ENCODE assay signal across 8 mouse cellular contexts in genomic region chr6:119848696-119849347, GRCm38 (mm10). TPM values are rescaled to one million over a fixed set of nuclear protein-coding genes. Genes with fewer than 3 reads are reported as not detected.
DNase-seq lines count a peak whose midpoint lies in the region; ATAC-seq lines count a peak whose summit lies in the region.

No protein-coding gene starts in this region.

- no peaks in the 10 kb centered on the region for H3K9me3 ChIP-seq in heart, embryonic 15.5 days (replicated peaks)
- H3K9me3 ChIP-seq in hindbrain, embryonic 12.5 days (replicated peaks): no peaks in the 10 kb centered on the region
- H3K9me3 ChIP-seq in midbrain, embryonic 12.5 days: no peaks in the 10 kb centered on the region

- WGBS in heart, embryonic 15.5 days: 12% methylated on average over 13 of the region's 13 CpGs
- 24% methylated on average over 13 of the region's 13 CpGs for WGBS in hindbrain, embryonic 12.5 days
- 14% methylated on average over 13 of the region's 13 CpGs for whole genome bisulfite sequencing in midbrain, embryonic 12.5 days

- H3K27ac ChIP-seq in heart, embryonic 15.5 days: peak overlapping the region; percentile 99
- peak overlapping the region; percentile 98 for H3K27ac ChIP-seq in hindbrain, embryonic 12.5 days
- peak overlapping the region; percentile 94 for H3K27ac ChIP-seq in midbrain, embryonic 12.5 days (replicated peaks)

- peak overlapping the region; percentile 80 for H3K4me2 ChIP-seq in heart, embryonic 15.5 days
- H3K4me2 ChIP-seq in hindbrain, embryonic 12.5 days (replicated peaks): peak overlapping the region; percentile 69
- peak overlapping the region; percentile 67 for H3K4me2 ChIP-seq in midbrain, embryonic 12.5 days (replicated peaks)

- no peaks in the 10 kb centered on the region for H3K27me3 ChIP-seq in heart, embryonic 15.5 days
- H3K27me3 ChIP-seq in hindbrain, embryonic 12.5 days: no peaks in the 10 kb centered on the region
- H3K27me3 ChIP-seq in midbrain, embryonic 12.5 days: no peaks in the 10 kb centered on the region

- no peaks in the 10 kb centered on the region for H3K36me3 ChIP-seq in heart, embryonic 15.5 days
- no peaks in the 10 kb centered on the region for H3K36me3 ChIP-seq in hindbrain, embryonic 12.5 days
- H3K36me3 ChIP-seq in midbrain, embryonic 12.5 days: no peaks in the 10 kb centered on the region

- H3K4me3 ChIP-seq in heart, embryonic 15.5 days: peak overlapping the region; percentile 90
- peak overlapping the region; percentile 92 for H3K4me3 ChIP-seq in hindbrain, embryonic 12.5 days
- peak overlapping the region; percentile 91 for H3K4me3 ChIP-seq in midbrain, embryonic 12.5 days

- ATAC-seq in heart, embryonic 15.5 days (replicated peaks; ENCODE audit: insufficient number of reproducible peaks, insufficient read depth, low FRiP score, low read depth): no peak; the same call in 1 of the 2 replicates
- ATAC-seq in hindbrain, embryonic 12.5 days (ENCODE audit: low FRiP score): no peak
- ATAC-seq in midbrain, embryonic 12.5 days (ENCODE audit: low FRiP score, low read depth): no peak; the same call in 1 of the 2 replicates

- DNase-seq in heart, adult 8-10 months (ENCODE audit: low spot score): no peak
- peak; percentile 64 for DNase-seq in Muller cell, postnatal 12 days (ENCODE audit: inconsistent ontology term)
- no peak for DNase-seq in thymus, adult 18-20 months
- no peak for DNase-seq in urinary bladder, adult 18-20 months (ENCODE audit: low spot score in 2 of 2)
- DNase-seq in right cerebral cortex, adult 2 months (ENCODE audit: low spot score in 2 of 2): no peak

- H3K4me1 ChIP-seq in heart, embryonic 15.5 days (replicated peaks): peaks cover 18% of the 10 kb centered on the region
- peaks cover 17% of the 10 kb centered on the region for H3K4me1 ChIP-seq in hindbrain, embryonic 12.5 days
- peaks cover 23% of the 10 kb centered on the region for H3K4me1 ChIP-seq in midbrain, embryonic 12.5 days

- peak overlapping the region; percentile 93 for H3K9ac ChIP-seq in heart, embryonic 15.5 days
- peak overlapping the region; percentile 82 for H3K9ac ChIP-seq in hindbrain, embryonic 12.5 days
- H3K9ac ChIP-seq in midbrain, embryonic 12.5 days (replicated peaks): peak overlapping the region; percentile 90

RNA-seq across cellular contexts. Expression of gene Erc1, which starts 0.9 kb away (rescaled TPM):
- polyA plus RNA-seq in heart, embryonic 15.5 days (2015; fragmentation: Nextera tagmentation; extraction: Ambion mirVana): 13.9 and 15.5 TPM in 2 replicates
- 10 to 100 TPM; 39.0 to 46.8 (median 41.1) TPM for total RNA-seq in heart, adult 8-10 months (2022)
- 41.4 and 45.9 TPM in 2 replicates for polyA plus RNA-seq in hindbrain, embryonic 12.5 days (2016; fragmentation: Nextera tagmentation; extraction: Ambion mirVana)
- 37.2 and 37.5 TPM in 2 replicates for polyA plus RNA-seq in midbrain, embryonic 12.5 days (2016; fragmentation: Nextera tagmentation; extraction: Ambion mirVana)

RNA-seq across cellular contexts. Expression of gene Rad52, which starts 53.7 kb away (rescaled TPM):
- polyA plus RNA-seq in heart, embryonic 15.5 days (2015; fragmentation: Nextera tagmentation; extraction: Ambion mirVana): 13.8 and 14.5 TPM in 2 replicates
- total RNA-seq in heart, adult 8-10 months (2022): 10 to 100 TPM in 3 of 4 experiments, 1 to 10 TPM in 1; 8.5 to 11.0 (median 10.2) TPM
- 22.1 and 23.5 TPM in 2 replicates for polyA plus RNA-seq in hindbrain, embryonic 12.5 days (2016; fragmentation: Nextera tagmentation; extraction: Ambion mirVana)
- polyA plus RNA-seq in midbrain, embryonic 12.5 days (2016; fragmentation: Nextera tagmentation; extraction: Ambion mirVana): 24.9 and 28.1 TPM in 2 replicates
